Mouse (Mus musculus) liver, embryonic 11.5 days (tissue): ENCODE results near the gene Depdc1b. TPM values are rescaled to one million over a fixed set of nuclear protein-coding genes. Genes with fewer than 3 reads are reported as not detected.
A peak's percentile ranks its signal among the peaks of the same experiment; 100 is the strongest.

Source experiments
- ATAC-seq: fragments of 200-750 bp; cut with Nextera tagmentation; replicated peaks from 2 replicates; pipeline ENCODE4 v1.8.0; 2017; ENCODE audit warnings: moderate number of reproducible peaks, mild to moderate bottlenecking, moderate TSS enrichment, moderate library complexity; ENCODE audit not compliant: low FRiP score
- DNase-seq: peaks from one replicate; pipeline ENCODE4 v3.0.0-alpha.2; 2017; ENCODE audit warnings: low spot score
- H3K27ac ChIP-seq: fragments of 300-500 bp; sonication (generic); 2 replicates; pipeline ENCODE4 v1.5.1; 2014; ENCODE audit warnings: mild to moderate bottlenecking, low read depth, low read length, control low read depth
- H3K27me3 ChIP-seq: fragments of 300-500 bp; sonication (generic); replicated peaks from 2 replicates; pipeline ENCODE4 v1.6.1; 2014; ENCODE audit warnings: low read length, mixed read lengths; ENCODE audit not compliant: control insufficient read depth, insufficient read depth
- H3K36me3 ChIP-seq: fragments of 300-500 bp; sonication (generic); 2 replicates; pipeline ENCODE4 v1.6.1; 2014; ENCODE audit warnings: mild to moderate bottlenecking, low read length, moderate library complexity, mixed read lengths; ENCODE audit not compliant: control insufficient read depth, insufficient read depth
- H3K4me1 ChIP-seq: fragments of 300-500 bp; sonication (generic); replicated peaks from 2 replicates; pipeline ENCODE4 v1.6.1; 2014; ENCODE audit warnings: low read length, mixed read lengths; ENCODE audit not compliant: control insufficient read depth, insufficient read depth
- H3K4me2 ChIP-seq: fragments of 300-500 bp; sonication (generic); 2 replicates; pipeline ENCODE4 v1.6.1; 2014; ENCODE audit warnings: mild to moderate bottlenecking, control low read depth, moderate library complexity
- H3K4me3 ChIP-seq: fragments of 300-500 bp; sonication (generic); 2 replicates; pipeline ENCODE4 v1.5.1; 2014; ENCODE audit warnings: low read depth, low read length, control low read depth
- H3K9ac ChIP-seq: fragments of 300-500 bp; sonication (generic); 2 replicates; pipeline ENCODE4 v1.6.1; 2014; ENCODE audit warnings: low read depth, low read length, control low read depth
- H3K9me3 ChIP-seq: fragments of 300-500 bp; sonication (generic); 2 replicates; pipeline ENCODE4 v1.6.1; 2016; ENCODE audit warnings: low read length, inconsistent platforms, mixed read lengths; ENCODE audit not compliant: control insufficient read depth
- WGBS: fragments of 180-500 bp; shearing (Covaris S2); extraction: QIAGEN DNeasy Blood & Tissue Kit; methylation state at CpG from one replicate; pipeline ENCODE4 v1.1.7; 2014; 5-methylcytosine and 5-hydroxymethylcytosine counted together
- polyA plus RNA-seq: library from polyadenylated mRNA; unstranded; fragments of >200 nt; fragmentation: Nextera tagmentation; extraction: Ambion mirVana; gene quantifications from 2 replicates; pipeline ENCODE4 v1.2.1, GENCODE M21; 2014

Depdc1b gene
- polyA plus RNA-seq, 1 experiment from 2014 or later = 14.9 TPM

- 81% methylated on average over 6 of the region's 6 CpGs for WGBS
- H3K4me2 ChIP-seq = no peak overlapping the region
- DNase-seq = no peak
Measured at GRCm38 (mm10) chr13:108278592-108278991, 37.5 kb upstream of the Depdc1b start.

GRCm38 (mm10) chr13:108284312-108284711 is 31.8 kb upstream of the Depdc1b start:
- Histone ChIP-seq H3K4me3 (no peak overlapping the region), H3K9ac (no peak overlapping the region), H3K27me3 (no peaks in the 10 kb centered on the region), H3K27ac (no peak overlapping the region), H3K36me3 (no peaks in the 10 kb centered on the region), H3K4me1 (no peaks in the 10 kb centered on the region), H3K4me2 (no peak overlapping the region), H3K9me3 (no peaks in the 10 kb centered on the region)
- 82% methylated on average over 2 of the region's 2 CpGs for WGBS
- DNase-seq = no peak
- no peak for ATAC-seq

More at GRCm38 (mm10) chr13:108278592-108278991, 37.5 kb upstream of the Depdc1b start:
- no peak overlapping the region for H3K27ac ChIP-seq
- no peaks in the 10 kb centered on the region for H3K4me1 ChIP-seq
- no peaks in the 10 kb centered on the region for H3K9me3 ChIP-seq
- no peak overlapping the region for H3K4me3 ChIP-seq
- no peak overlapping the region for H3K9ac ChIP-seq
- H3K36me3 ChIP-seq = no peaks in the 10 kb centered on the region
- no peaks in the 10 kb centered on the region for H3K27me3 ChIP-seq
- no peak for ATAC-seq

- Histone ChIP-seq H3K27ac (no peak overlapping the region), H3K4me1 (no peaks in the 10 kb centered on the region), H3K4me3 (no peak overlapping the region), H3K9ac (no peak overlapping the region), H3K4me2 (no peak overlapping the region), H3K36me3 (no peaks in the 10 kb centered on the region), H3K9me3 (no peaks in the 10 kb centered on the region), H3K27me3 (no peaks in the 10 kb centered on the region)
- ATAC-seq (no peak), DNase-seq (no peak)
- 25% methylated on average over 3 of the region's 3 CpGs for WGBS
Measured at GRCm38 (mm10) chr13:108287953-108288352, 28.2 kb upstream of the Depdc1b start.

- DNase-seq (no peak), ATAC-seq (no peak)
- 75% methylated on average over 3 of the region's 3 CpGs for WGBS
- Histone ChIP-seq H3K4me2 (no peak overlapping the region), H3K36me3 (no peaks in the 10 kb centered on the region), H3K4me3 (no peak overlapping the region), H3K9ac (no peak overlapping the region), H3K9me3 (no peaks in the 10 kb centered on the region), H3K27ac (no peak overlapping the region), H3K4me1 (no peaks in the 10 kb centered on the region), H3K27me3 (no peaks in the 10 kb centered on the region)
Measured at GRCm38 (mm10) chr13:108289436-108289835, 26.7 kb upstream of the Depdc1b start.

GRCm38 (mm10) chr13:108290314-108290713 is 25.8 kb upstream of the Depdc1b start:
- H3K27me3 ChIP-seq = no peaks in the 10 kb centered on the region
- no peak overlapping the region for H3K9ac ChIP-seq
- H3K27ac ChIP-seq = no peak overlapping the region
- H3K36me3 ChIP-seq = no peaks in the 10 kb centered on the region
- WGBS = 61% methylated on average over 4 of the region's 4 CpGs
- no peak overlapping the region for H3K4me3 ChIP-seq
- no peaks in the 10 kb centered on the region for H3K9me3 ChIP-seq
- H3K4me2 ChIP-seq = no peak overlapping the region
- DNase-seq (no peak), ATAC-seq (no peak)
- H3K4me1 ChIP-seq = no peaks in the 10 kb centered on the region

- peak overlapping the region; percentile 69 for H3K4me2 ChIP-seq
- no peaks in the 10 kb centered on the region for H3K9me3 ChIP-seq
- H3K27ac ChIP-seq = peak overlapping the region; percentile 73
- DNase-seq (peak; percentile 71), ATAC-seq (peak; percentile 82)
- 3% methylated on average over 12 of the region's 12 CpGs for WGBS
- H3K27me3 ChIP-seq = no peaks in the 10 kb centered on the region
- H3K9ac ChIP-seq = peak overlapping the region; percentile 31; the same call in 1 of the 2 replicates
- H3K4me3 ChIP-seq = peak overlapping the region; percentile 44
- peaks cover 11% of the 10 kb centered on the region for H3K4me1 ChIP-seq
- H3K36me3 ChIP-seq = no peaks in the 10 kb centered on the region
Measured at GRCm38 (mm10) chr13:108297350-108298093, 18.6 kb upstream of the Depdc1b start.

GRCm38 (mm10) chr13:108298241-108298640 is 17.9 kb upstream of the Depdc1b start:
- Histone ChIP-seq H3K36me3 (no peaks in the 10 kb centered on the region), H3K9me3 (no peaks in the 10 kb centered on the region), H3K9ac (no peak overlapping the region), H3K27ac (peak overlapping the region; percentile 73; the same call in 1 of the 2 replicates), H3K4me1 (peaks cover 11% of the 10 kb centered on the region), H3K4me2 (peak overlapping the region; percentile 69; the same call in 1 of the 2 replicates), H3K27me3 (no peaks in the 10 kb centered on the region), H3K4me3 (no peak overlapping the region)
- no peak for DNase-seq
- ATAC-seq = no peak
- 32% methylated on average over 5 of the region's 5 CpGs for WGBS

- no peak for DNase-seq
- H3K36me3 ChIP-seq = no peaks in the 10 kb centered on the region
- no peak overlapping the region for H3K9ac ChIP-seq
- H3K27me3 ChIP-seq = no peaks in the 10 kb centered on the region
- no peak overlapping the region for H3K4me2 ChIP-seq
- H3K4me1 ChIP-seq = peaks cover 11% of the 10 kb centered on the region
- H3K27ac ChIP-seq = no peak overlapping the region
- H3K9me3 ChIP-seq = no peaks in the 10 kb centered on the region
- H3K4me3 ChIP-seq = no peak overlapping the region
- WGBS = 15% methylated on average over 5 of the region's 5 CpGs
- ATAC-seq = no peak
Measured at GRCm38 (mm10) chr13:108300346-108300950, 15.7 kb upstream of the Depdc1b start.

- H3K27me3 ChIP-seq = no peaks in the 10 kb centered on the region
- no peaks in the 10 kb centered on the region for H3K36me3 ChIP-seq
- H3K27ac ChIP-seq = no peak overlapping the region
- peaks cover 11% of the 10 kb centered on the region for H3K4me1 ChIP-seq
- WGBS = 74% methylated on average over 7 of the region's 7 CpGs
- H3K4me3 ChIP-seq = no peak overlapping the region
- no peak overlapping the region for H3K9ac ChIP-seq
- H3K4me2 ChIP-seq = no peak overlapping the region
- no peak for ATAC-seq
- no peak for DNase-seq
- no peaks in the 10 kb centered on the region for H3K9me3 ChIP-seq
Measured at GRCm38 (mm10) chr13:108301411-108301810, 14.7 kb upstream of the Depdc1b start.
